Mouse (Mus musculus): ENCODE measurements around the gene Ebpl. TPM values are rescaled to one million over a fixed set of nuclear protein-coding genes. Genes with fewer than 3 reads are reported as not detected.

The Ebpl gene
- total and polyA plus RNA-seq, 3 experiments = 1.0 to 14.3 (median 3.4) TPM

DNA sequence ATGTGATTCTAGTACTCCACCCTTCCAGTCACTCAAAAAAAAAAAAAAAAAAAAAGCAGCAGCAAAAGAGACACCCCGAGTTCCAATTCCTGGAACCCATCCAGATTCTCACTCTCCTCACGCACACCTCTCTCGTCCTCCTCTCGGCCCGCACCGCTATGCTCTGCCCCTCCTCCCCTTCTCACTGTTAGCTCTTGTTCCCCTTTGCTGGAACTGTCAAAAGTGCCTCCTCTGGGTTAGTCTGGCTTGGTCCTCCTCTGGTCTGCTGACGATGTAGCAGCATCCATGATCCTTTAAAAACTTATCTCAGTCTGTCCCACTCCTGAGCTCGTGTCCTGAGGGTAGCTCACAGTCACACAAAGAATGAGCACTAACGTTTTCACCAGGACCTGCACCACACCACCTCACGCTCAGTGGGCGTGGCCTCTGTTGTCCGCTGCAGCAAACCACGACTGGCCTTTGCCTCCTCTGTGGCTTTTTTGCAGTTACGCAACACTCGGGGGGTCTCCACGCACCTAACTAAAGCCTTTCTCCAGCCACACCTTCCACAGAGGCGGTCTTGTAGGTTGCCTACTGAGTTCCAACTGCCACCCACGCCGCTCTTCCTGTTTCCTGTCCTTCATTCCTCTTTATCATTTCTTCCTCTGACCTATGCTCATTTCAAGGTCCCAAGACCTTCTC lies 71.5 kb downstream of the Ebpl start:
- H3K4me1 ChIP-seq (ENCODE audit: control insufficient read depth in 1 of 2, insufficient read depth in 2 of 2, low read length in 2 of 2) = no peaks in the 10 kb centered on the region
- no peaks in the 10 kb centered on the region for H3K36me3 ChIP-seq (ENCODE audit: control insufficient read depth in 1 of 2, insufficient read depth in 2 of 2, low read length in 2 of 2)
- TF ChIP-seq TCF12 (IDR thresholded peaks at IDR 0.05; ENCODE audit: low read depth, low read length) (no peak), USF1 (IDR thresholded peaks at IDR 0.05; ENCODE audit: low read depth, low read length) (no peak), GABPA (IDR thresholded peaks at IDR 0.05; ENCODE audit: low read depth, low read length) (no peak), SMC3 (IDR thresholded peaks at IDR 0.05; ENCODE audit: low read depth, low read length) (no peak)
- no peaks in the 10 kb centered on the region for H3K27me3 ChIP-seq (ENCODE audit: control insufficient read depth in 1 of 2, insufficient read depth in 2 of 2, low read length in 2 of 2)
- H3K27ac ChIP-seq (ENCODE audit: control insufficient read depth, low read depth, low read length) = no peak overlapping the region
- no peak overlapping the region for H3K4me3 ChIP-seq (ENCODE audit: control insufficient read depth in 1 of 2, insufficient read depth in 1 of 2, low read depth in 2 of 2, low read length in 2 of 2)
- no peak overlapping the region for H3K9ac ChIP-seq (ENCODE audit: control insufficient read depth, low read depth, low read length, poor library complexity, severe bottlenecking)
- no peak for DNase-seq (ENCODE audit: low read depth, low spot score)
- no peaks in the 10 kb centered on the region for H3K9me3 ChIP-seq (replicated peaks; ENCODE audit: insufficient read depth, low read length)
- no peaks in the 10 kb centered on the region for H3K79me2 ChIP-seq (ENCODE audit: control insufficient read depth, insufficient read depth, low read length, poor library complexity)

Other genes starting within 250 kb of the Ebpl start
- gene Sacs, start 222.0 kb downstream of the Ebpl start, total RNA-seq (2012; rRNA removed) = 12.1 and 12.9 TPM in 2 replicates
- gene Sacs, start 222.0 kb downstream of the Ebpl start, polyA plus RNA-seq (2012; ENCODE audit: insufficient read depth in 1 of 2, insufficient read length in 2 of 2, low read depth in 1 of 2, low replicate concordance in 2 of 2, missing spikeins in 1 of 2) = 10 to 100 TPM; 10.9 to 32.0 TPM
- gene Sgcg, start 101.9 kb downstream of the Ebpl start, total RNA-seq (2012; rRNA removed) = not detected in 2 replicates
- not detected for gene Sgcg, start 101.9 kb downstream of the Ebpl start, polyA plus RNA-seq (2012; ENCODE audit: insufficient read depth in 1 of 2, insufficient read length in 2 of 2, low read depth in 1 of 2, low replicate concordance in 2 of 2, missing spikeins in 1 of 2)
- gene Arl11, start 50.7 kb downstream of the Ebpl start, total RNA-seq (2012; rRNA removed) = 0.12 and 0.16 TPM in 2 replicates
- under 1 TPM in 1 of 2 experiments, not detected in 1; 0.68 TPM for gene Arl11, start 50.7 kb downstream of the Ebpl start, polyA plus RNA-seq (2012; ENCODE audit: insufficient read depth in 1 of 2, insufficient read length in 2 of 2, low read depth in 1 of 2, low replicate concordance in 2 of 2, missing spikeins in 1 of 2)
- 22.7 and 24.3 TPM in 2 replicates for gene Kpna3, start 79.4 kb upstream of the Ebpl start, total RNA-seq (2012; rRNA removed)
- gene Kpna3, start 79.4 kb upstream of the Ebpl start, polyA plus RNA-seq (2012; ENCODE audit: insufficient read depth in 1 of 2, insufficient read length in 2 of 2, low read depth in 1 of 2, low replicate concordance in 2 of 2, missing spikeins in 1 of 2) = 100 to 1,000 TPM in 1 of 2 experiments, 10 to 100 TPM in 1; 51.3 to 309 TPM
- gene Spryd7, start 196.4 kb upstream of the Ebpl start, total RNA-seq (2012; rRNA removed) = 16.4 and 18.5 TPM in 2 replicates
- 10 to 100 TPM in 1 of 2 experiments, not detected in 1; 14.3 TPM for gene Spryd7, start 196.4 kb upstream of the Ebpl start, polyA plus RNA-seq (2012; ENCODE audit: insufficient read depth in 1 of 2, insufficient read length in 2 of 2, low read depth in 1 of 2, low replicate concordance in 2 of 2, missing spikeins in 1 of 2)
- 5.4 and 5.9 TPM in 2 replicates for gene Trim13, start 237.8 kb upstream of the Ebpl start, total RNA-seq (2012; rRNA removed)
- 1 to 10 TPM in 1 of 2 experiments, not detected in 1; 4.8 TPM for gene Trim13, start 237.8 kb upstream of the Ebpl start, polyA plus RNA-seq (2012; ENCODE audit: insufficient read depth in 1 of 2, insufficient read length in 2 of 2, low read depth in 1 of 2, low replicate concordance in 2 of 2, missing spikeins in 1 of 2)
- 0.04 TPM in 1 of 2 replicates, not detected in the other for gene Kcnrg, start 247.0 kb upstream of the Ebpl start, total RNA-seq (2012; rRNA removed)
- under 1 TPM in 1 of 2 experiments, not detected in 1; 0.15 TPM for gene Kcnrg, start 247.0 kb upstream of the Ebpl start, polyA plus RNA-seq (2012; ENCODE audit: insufficient read depth in 1 of 2, insufficient read length in 2 of 2, low read depth in 1 of 2, low replicate concordance in 2 of 2, missing spikeins in 1 of 2)

Measured in MEL (cell line).